Mouse (Mus musculus): ENCODE results near the gene Eya4. TPM values are rescaled to one million over a fixed set of nuclear protein-coding genes. Genes with fewer than 3 reads are reported as not detected.

Gene Eya4
- total and polyA plus RNA-seq, 3 experiments, result 0.24 to 0.46 TPM; not detected in 1

- H3K9me3 ChIP-seq (replicated peaks; ENCODE audit: insufficient read depth, low read length), result no peaks in the 10 kb centered on the region
- TF ChIP-seq CHD1 (IDR thresholded peaks at IDR 0.05; ENCODE audit: low read depth, low read length), result no peak
- no peak for TF ChIP-seq MYB (IDR thresholded peaks at IDR 0.05; ENCODE audit: low read depth, low read length)
- TF ChIP-seq ZKSCAN1 (IDR thresholded peaks at IDR 0.05; ENCODE audit: low read depth, low read length), result no peak
- no peak for TF ChIP-seq NRF1 (IDR thresholded peaks at IDR 0.05; ENCODE audit: insufficient read depth, low read depth, low read length, poor library complexity, severe bottlenecking)
- no peak for TF ChIP-seq E2F4 (IDR thresholded peaks at IDR 0.05; ENCODE audit: borderline replicate concordance, low read depth, low read length)
- no peak for TF ChIP-seq ZC3H11A (IDR thresholded peaks at IDR 0.05; ENCODE audit: low read depth, low read length)
- TF ChIP-seq GATA1 (IDR thresholded peaks at IDR 0.05; ENCODE audit: low read depth, low read length), result no peak
- TF ChIP-seq TAL1 (IDR thresholded peaks at IDR 0.05; ENCODE audit: low read length), result no peak
- no peak for TF ChIP-seq POLR2AphosphoS5 (IDR thresholded peaks at IDR 0.05; ENCODE audit: borderline replicate concordance, low read depth, low read length)
- no peak for TF ChIP-seq MAX (IDR thresholded peaks at IDR 0.05; ENCODE audit: low read length)
- TF ChIP-seq BHLHE40 (IDR thresholded peaks at IDR 0.05; ENCODE audit: borderline replicate concordance, low read depth, low read length), result no peak
- no peak for TF ChIP-seq MEF2A (IDR thresholded peaks at IDR 0.05; ENCODE audit: extremely low read depth, insufficient replicate concordance, low read depth, low read length, poor library complexity, severe bottlenecking)
- no peak for TF ChIP-seq SIN3A (IDR thresholded peaks at IDR 0.05; ENCODE audit: low read length)
- no peaks in the 10 kb centered on the region for H3K27me3 ChIP-seq (ENCODE audit: control insufficient read depth in 1 of 2, insufficient read depth in 2 of 2, low read length in 2 of 2)
- H3K4me3 ChIP-seq (ENCODE audit: control insufficient read depth in 1 of 2, insufficient read depth in 1 of 2, low read depth in 2 of 2, low read length in 2 of 2), result no peak overlapping the region
- H3K79me2 ChIP-seq (ENCODE audit: control insufficient read depth, insufficient read depth, low read length, poor library complexity), result no peaks in the 10 kb centered on the region
- no peak overlapping the region for H3K27ac ChIP-seq (ENCODE audit: control insufficient read depth, low read depth, low read length)
- H3K4me1 ChIP-seq (ENCODE audit: control insufficient read depth in 1 of 2, insufficient read depth in 2 of 2, low read length in 2 of 2), result no peaks in the 10 kb centered on the region
- H3K36me3 ChIP-seq (ENCODE audit: control insufficient read depth in 1 of 2, insufficient read depth in 2 of 2, low read length in 2 of 2), result no peaks in the 10 kb centered on the region
- DNase-seq (ENCODE audit: low read depth, low spot score), result no peak
- H3K9ac ChIP-seq (ENCODE audit: control insufficient read depth, low read depth, low read length, poor library complexity, severe bottlenecking), result no peak overlapping the region
Measured at GRCm38 (mm10) chr10:23179285-23179684, 171.3 kb downstream of the Eya4 start.

GRCm38 (mm10) chr10:23177347-23178046 lies 173.1 kb downstream of the Eya4 start:
- no peaks in the 10 kb centered on the region for H3K79me2 ChIP-seq (ENCODE audit: control insufficient read depth, insufficient read depth, low read length, poor library complexity)
- no peaks in the 10 kb centered on the region for H3K9me3 ChIP-seq (replicated peaks; ENCODE audit: insufficient read depth, low read length)
- no peak overlapping the region for H3K9ac ChIP-seq (ENCODE audit: control insufficient read depth, low read depth, low read length, poor library complexity, severe bottlenecking)
- H3K27me3 ChIP-seq (ENCODE audit: control insufficient read depth in 1 of 2, insufficient read depth in 2 of 2, low read length in 2 of 2), result no peaks in the 10 kb centered on the region
- no peak for TF ChIP-seq CTCF (IDR thresholded peaks at IDR 0.05 in 2 of 3, conservative IDR thresholded peaks at IDR 0.05 in 1 of 3; ENCODE audit: control insufficient read depth in 1 of 3, insufficient read depth in 1 of 3, low read depth in 2 of 3, low read length in 3 of 3, poor library complexity in 1 of 3, severe bottlenecking in 1 of 3)
- TF ChIP-seq TCF12 (IDR thresholded peaks at IDR 0.05; ENCODE audit: low read depth, low read length), result no peak
- TF ChIP-seq ZKSCAN1 (IDR thresholded peaks at IDR 0.05; ENCODE audit: low read depth, low read length), result no peak
- no peak for TF ChIP-seq BHLHE40 (IDR thresholded peaks at IDR 0.05; ENCODE audit: borderline replicate concordance, low read depth, low read length)
- TF ChIP-seq GATA1 (IDR thresholded peaks at IDR 0.05; ENCODE audit: low read depth, low read length), result no peak
- no peak for TF ChIP-seq HCFC1 (IDR thresholded peaks at IDR 0.05; ENCODE audit: low read depth, low read length)
- no peak for TF ChIP-seq ELF1 (IDR thresholded peaks at IDR 0.05; ENCODE audit: low read depth, low read length)
- no peak for TF ChIP-seq RAD21 (IDR thresholded peaks at IDR 0.05; ENCODE audit: low read depth, low read length)
- TF ChIP-seq MAX (IDR thresholded peaks at IDR 0.05; ENCODE audit: low read length), result no peak
- no peak for TF ChIP-seq MAZ (IDR thresholded peaks at IDR 0.05; ENCODE audit: low read depth, low read length)
- no peak for TF ChIP-seq ETS1 (IDR thresholded peaks at IDR 0.05; ENCODE audit: low read depth, low read length)
- TF ChIP-seq MYB (IDR thresholded peaks at IDR 0.05; ENCODE audit: low read depth, low read length), result no peak
- TF ChIP-seq EP300 (IDR thresholded peaks at IDR 0.05; ENCODE audit: low read depth in 1 of 2, low read length in 2 of 2), result no peak
- no peak for TF ChIP-seq MEF2A (IDR thresholded peaks at IDR 0.05; ENCODE audit: extremely low read depth, insufficient replicate concordance, low read depth, low read length, poor library complexity, severe bottlenecking)
- no peak for TF ChIP-seq KAT2A (conservative IDR thresholded peaks at IDR 0.05; ENCODE audit: low read depth, low read length)
- TF ChIP-seq GABPA (IDR thresholded peaks at IDR 0.05; ENCODE audit: low read depth, low read length), result no peak
- no peak for TF ChIP-seq CHD2 (IDR thresholded peaks at IDR 0.05; ENCODE audit: low read length)
- H3K36me3 ChIP-seq (ENCODE audit: control insufficient read depth in 1 of 2, insufficient read depth in 2 of 2, low read length in 2 of 2), result no peaks in the 10 kb centered on the region
- no peak overlapping the region for H3K4me3 ChIP-seq (ENCODE audit: control insufficient read depth in 1 of 2, insufficient read depth in 1 of 2, low read depth in 2 of 2, low read length in 2 of 2)
- no peak for DNase-seq (ENCODE audit: low read depth, low spot score)
- no peak overlapping the region for H3K27ac ChIP-seq (ENCODE audit: control insufficient read depth, low read depth, low read length)
- H3K4me1 ChIP-seq (ENCODE audit: control insufficient read depth in 1 of 2, insufficient read depth in 2 of 2, low read length in 2 of 2), result no peaks in the 10 kb centered on the region
